8 mouse cellular contexts compared by ENCODE assay signal in the genomic region with DNA sequence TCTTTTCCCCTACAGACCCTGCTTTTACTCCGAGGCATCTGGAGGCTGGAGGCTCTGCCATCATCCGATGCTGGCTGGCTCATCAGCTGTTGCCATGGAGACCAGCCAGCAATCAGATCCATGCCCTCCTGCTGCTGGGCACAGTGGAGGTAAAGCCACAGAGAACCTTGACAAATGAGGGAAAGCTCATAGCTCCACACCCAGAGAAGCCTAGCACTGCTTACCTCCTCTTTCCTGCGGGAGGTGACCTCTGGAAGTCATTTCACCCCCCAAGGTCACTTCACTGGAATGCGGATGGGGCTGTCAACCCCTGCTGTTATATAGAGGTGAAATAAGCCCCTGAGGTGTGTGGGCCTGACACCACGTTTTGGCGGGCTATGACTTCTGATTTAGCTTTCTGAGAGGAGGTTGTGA. TPM values are rescaled to one million over a fixed set of nuclear protein-coding genes. Genes with fewer than 3 reads are reported as not detected.
DNase-seq lines count a peak whose midpoint lies in the region; ATAC-seq and TF ChIP-seq lines count a peak whose summit lies in the region.

No protein-coding gene starts in this region.

- H3K4me2 ChIP-seq in liver, postnatal 0 days (ENCODE audit: low read depth, low read length), result peak overlapping the region; percentile 81; the same call in 1 of the 2 replicates
- H3K4me2 ChIP-seq in liver, embryonic 12.5 days, result no peak overlapping the region
- peak overlapping the region; percentile 34 for H3K4me2 ChIP-seq in hindbrain, embryonic 13.5 days

- TF ChIP-seq EP300 in liver, postnatal 0 days (IDR thresholded peaks at IDR 0.05; ENCODE audit: low read depth), result no peak

- H3K4me1 ChIP-seq in liver, postnatal 0 days (ENCODE audit: insufficient read depth), result peaks cover 9% of the 10 kb centered on the region
- H3K4me1 ChIP-seq in liver, embryonic 12.5 days, result peaks cover 10% of the 10 kb centered on the region; the same call in 1 of the 2 replicates
- peaks cover 60% of the 10 kb centered on the region for H3K4me1 ChIP-seq in hindbrain, embryonic 13.5 days (replicated peaks)

- no peak for TF ChIP-seq CTCF in liver, postnatal 0 days (IDR thresholded peaks at IDR 0.05; ENCODE audit: low read depth)

- peaks cover 34% of the 10 kb centered on the region for H3K27me3 ChIP-seq in liver, postnatal 0 days (ENCODE audit: insufficient read depth, low read length)
- H3K27me3 ChIP-seq in liver, embryonic 12.5 days (replicated peaks), result peaks cover 95% of the 10 kb centered on the region
- H3K27me3 ChIP-seq in hindbrain, embryonic 13.5 days, result peaks cover 53% of the 10 kb centered on the region

- H3K9me3 ChIP-seq in liver, postnatal 0 days (ENCODE audit: low read length), result no peaks in the 10 kb centered on the region
- H3K9me3 ChIP-seq in liver, embryonic 12.5 days (replicated peaks), result no peaks in the 10 kb centered on the region
- H3K9me3 ChIP-seq in hindbrain, embryonic 13.5 days, result no peaks in the 10 kb centered on the region

- H3K4me3 ChIP-seq in liver, postnatal 0 days (ENCODE audit: low read depth, low read length), result no peak overlapping the region
- no peak overlapping the region for H3K4me3 ChIP-seq in liver, embryonic 12.5 days
- H3K4me3 ChIP-seq in hindbrain, embryonic 13.5 days, result no peak overlapping the region

- no peak for ATAC-seq in liver, postnatal 0 days
- ATAC-seq in liver, embryonic 12.5 days, result no peak
- peak; percentile 67 for ATAC-seq in hindbrain, embryonic 13.5 days (ENCODE audit: low FRiP score)
- ATAC-seq in erythroblast, adult 5-6 weeks (replicated peaks; ENCODE audit: low FRiP score, poor library complexity, severe bottlenecking), result no peak

- no peaks in the 10 kb centered on the region for H3K36me3 ChIP-seq in liver, postnatal 0 days (replicated peaks; ENCODE audit: insufficient read depth, low read length)
- no peaks in the 10 kb centered on the region for H3K36me3 ChIP-seq in liver, embryonic 12.5 days
- no peaks in the 10 kb centered on the region for H3K36me3 ChIP-seq in hindbrain, embryonic 13.5 days

- DNase-seq in adrenal gland, adult (ENCODE audit: inconsistent age in 2 of 2, low spot score in 1 of 2), result peak; percentile 32 to 60
- DNase-seq in adrenal gland, postnatal 4 days (ENCODE audit: low spot score in 2 of 2), result no peak
- no peak for DNase-seq in liver, postnatal 0 days
- peak; percentile 59 for DNase-seq in neural tube, embryonic 10.5 days (ENCODE audit: extremely low spot score, low spot score)
- DNase-seq in natural killer cell, adult 2 months (ENCODE audit: low spot score in 2 of 2), result no peak

- 16% methylated on average over 6 of the region's 6 CpGs for WGBS in liver, postnatal 0 days (ENCODE audit: insufficient replicate concordance)
- WGBS in liver, embryonic 12.5 days (ENCODE audit: insufficient replicate concordance), result 5% methylated on average over 6 of the region's 6 CpGs
- WGBS in hindbrain, embryonic 13.5 days, result under 1% methylated on average over 6 of the region's 6 CpGs

- no peak overlapping the region for H3K27ac ChIP-seq in liver, postnatal 0 days (ENCODE audit: low read depth)
- H3K27ac ChIP-seq in liver, embryonic 12.5 days, result no peak overlapping the region
- H3K27ac ChIP-seq in hindbrain, embryonic 13.5 days, result peak overlapping the region; percentile 92

- no peak overlapping the region for H3K9ac ChIP-seq in liver, postnatal 0 days (replicated peaks)
- no peak overlapping the region for H3K9ac ChIP-seq in liver, embryonic 12.5 days
- H3K9ac ChIP-seq in hindbrain, embryonic 13.5 days, result peak overlapping the region; percentile 59

RNA-seq across cellular contexts. Expression of a gene that starts 55.9 kb away (rescaled TPM):
- total RNA-seq in adrenal gland, postnatal 4 days (2021), result 10 to 100 TPM; 28.4 to 29.9 TPM
- polyA plus RNA-seq in liver, postnatal 0 days (2015; fragmentation: Nextera tagmentation; extraction: Ambion mirVana), result 2.8 and 3.0 TPM in 2 replicates
- polyA plus RNA-seq in liver, embryonic 12.5 days (2016; fragmentation: Nextera tagmentation; extraction: Ambion mirVana), result 4.7 and 4.8 TPM in 2 replicates
- polyA plus RNA-seq in hindbrain, embryonic 13.5 days (2015; fragmentation: Nextera tagmentation; extraction: Ambion mirVana), result 24.9 and 27.3 TPM in 2 replicates
- total RNA-seq in erythroblast, adult 5-6 weeks (2015; ENCODE audit: low replicate concordance), result 5.6 and 6.9 TPM in 2 replicates
- 6.3 and 9.5 TPM in 2 replicates for total RNA-seq in erythroblast, adult 5-6 weeks (2017; ENCODE audit: low replicate concordance)

Comparison
In these comparisons a context has a peak if more than half of its experiments do, and no peak if none do; other contexts are left out.
1. DNase-seq: peak in adrenal gland, adult (2 of 2) and neural tube, embryonic 10.5 days (single experiment); none in adrenal gland, postnatal 4 days (0 of 2), liver, postnatal 0 days (single experiment) and natural killer cell, adult 2 months (0 of 2).